Comparison of ENCODE assay signal across 8 mouse cellular contexts in the genomic region with DNA sequence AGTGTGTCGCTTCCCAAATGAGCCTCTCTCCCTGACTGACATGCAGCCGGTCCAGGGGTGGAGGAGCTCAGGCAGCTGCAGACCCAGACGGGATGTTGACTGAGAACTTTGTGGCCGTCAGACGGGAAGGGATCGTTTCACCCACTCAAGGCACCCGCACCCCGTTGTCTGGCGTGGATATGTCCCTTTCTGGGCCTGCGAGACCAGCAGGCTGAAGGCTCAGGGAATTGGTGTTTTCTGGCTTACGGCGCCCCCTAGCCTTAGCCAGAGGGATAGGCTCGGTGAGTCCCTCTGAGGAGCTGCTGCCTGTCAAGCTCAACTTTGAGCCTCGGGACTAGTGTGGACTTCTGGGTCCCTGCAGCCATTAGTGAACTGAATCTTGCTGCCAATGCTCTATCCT. TPM values are rescaled to one million over a fixed set of nuclear protein-coding genes. Genes with fewer than 3 reads are reported as not detected.
DNase-seq lines count a peak whose midpoint lies in the region; ATAC-seq and TF ChIP-seq lines count a peak whose summit lies in the region.

No protein-coding gene starts in this region.

- H3K36me3 ChIP-seq in heart, embryonic 14.5 days (ENCODE audit: control insufficient read depth, insufficient read depth, low read length), result no peaks in the 10 kb centered on the region
- H3K36me3 ChIP-seq in liver, embryonic 13.5 days, result no peaks in the 10 kb centered on the region
- H3K36me3 ChIP-seq in neural tube, embryonic 11.5 days (ENCODE audit: control insufficient read depth, insufficient read depth, low read length), result no peaks in the 10 kb centered on the region
- H3K36me3 ChIP-seq in stomach, postnatal 0 days (ENCODE audit: control insufficient read depth, insufficient read depth, low read length), result no peaks in the 10 kb centered on the region

- peaks cover 3% of the 10 kb centered on the region; the same call in 1 of the 2 replicates for H3K4me1 ChIP-seq in brown adipose tissue, adult 24 weeks (ENCODE audit: control insufficient read depth, insufficient read depth, insufficient read length, low read length)
- H3K4me1 ChIP-seq in heart, embryonic 14.5 days (ENCODE audit: control insufficient read depth in 2 of 2, insufficient read depth in 2 of 2, low read length in 2 of 2), result peaks cover 4 to 7% of the 10 kb centered on the region in 2 experiments; a peak in 2 of 4 replicates
- peaks cover 12% of the 10 kb centered on the region for H3K4me1 ChIP-seq in liver, embryonic 13.5 days (replicated peaks)
- peaks cover 4% of the 10 kb centered on the region; the same call in 1 of the 2 replicates for H3K4me1 ChIP-seq in neural tube, embryonic 11.5 days (ENCODE audit: control insufficient read depth, insufficient read depth, low read length)
- H3K4me1 ChIP-seq in stomach, postnatal 0 days (replicated peaks; ENCODE audit: control insufficient read depth, insufficient read depth), result no peaks in the 10 kb centered on the region

- WGBS in heart, embryonic 14.5 days, result 2% methylated on average over 14 of the region's 14 CpGs
- WGBS in liver, embryonic 13.5 days (ENCODE audit: insufficient replicate concordance), result 2% methylated on average over 14 of the region's 14 CpGs
- 2% methylated on average over 14 of the region's 14 CpGs for whole genome bisulfite sequencing in neural tube, embryonic 11.5 days
- WGBS in stomach, postnatal 0 days, result 7% methylated on average over 14 of the region's 14 CpGs

- H3K4me2 ChIP-seq in heart, embryonic 14.5 days (ENCODE audit: low read length), result peak overlapping the region; percentile 60
- peak overlapping the region; percentile 51 for H3K4me2 ChIP-seq in liver, embryonic 13.5 days
- H3K4me2 ChIP-seq in neural tube, embryonic 11.5 days (ENCODE audit: low read depth), result peak overlapping the region; percentile 39
- peak overlapping the region; percentile 29; the same call in 1 of the 2 replicates for H3K4me2 ChIP-seq in stomach, postnatal 0 days (replicated peaks; ENCODE audit: low read depth)

- peak; percentile 96 for TF ChIP-seq CTCF in stomach, postnatal 0 days (IDR thresholded peaks at IDR 0.05; ENCODE audit: low read depth)

- ATAC-seq in erythroid progenitor cell, adult 5-6 weeks (replicated peaks; ENCODE audit: low FRiP score, poor library complexity, severe bottlenecking), result peak; percentile 61
- ATAC-seq in heart, embryonic 14.5 days (ENCODE audit: insufficient number of reproducible peaks, insufficient read depth, low FRiP score, low read depth), result no peak
- ATAC-seq in liver, embryonic 13.5 days (ENCODE audit: low read depth), result peak; percentile 49; the same call in 1 of the 2 replicates
- peak; percentile 62; the same call in 1 of the 2 replicates for ATAC-seq in neural tube, embryonic 11.5 days (ENCODE audit: insufficient read depth, low FRiP score, low TSS enrichment)
- ATAC-seq in stomach, postnatal 0 days (ENCODE audit: low FRiP score, low TSS enrichment), result peak; percentile 63

- H3K27ac ChIP-seq in brown adipose tissue, adult 24 weeks (replicated peaks; ENCODE audit: low read depth, low read length), result no peak overlapping the region
- H3K27ac ChIP-seq in heart, embryonic 14.5 days (replicated peaks in 1 of 2; ENCODE audit: control insufficient read depth in 1 of 2, insufficient read depth in 1 of 2, low read depth in 2 of 2, low read length in 2 of 2), result no peak overlapping the region
- no peak overlapping the region for H3K27ac ChIP-seq in liver, embryonic 13.5 days
- H3K27ac ChIP-seq in neural tube, embryonic 11.5 days (ENCODE audit: low read depth, low read length), result peak overlapping the region; percentile 67
- no peak overlapping the region for H3K27ac ChIP-seq in stomach, postnatal 0 days (replicated peaks)

- no peaks in the 10 kb centered on the region for H3K9me3 ChIP-seq in heart, embryonic 14.5 days (ENCODE audit: control insufficient read depth, low read length)
- H3K9me3 ChIP-seq in liver, embryonic 13.5 days (replicated peaks), result no peaks in the 10 kb centered on the region
- H3K9me3 ChIP-seq in neural tube, embryonic 11.5 days (ENCODE audit: control insufficient read depth, low read length), result no peaks in the 10 kb centered on the region
- H3K9me3 ChIP-seq in stomach, postnatal 0 days (ENCODE audit: control insufficient read depth, low read length), result no peaks in the 10 kb centered on the region

- peak; percentile 49 to 50 for DNase-seq in B cell, adult 2 months
- peak; percentile 87 for DNase-seq in kidney, postnatal 14 days
- peak; percentile 46 for DNase-seq in liver, embryonic 13.5 days
- DNase-seq in neural tube, embryonic 11.5 days (ENCODE audit: low spot score), result peak; percentile 74
- peak; percentile 83 for DNase-seq in stomach, postnatal 0 days (ENCODE audit: low spot score)

- H3K4me3 ChIP-seq in brown adipose tissue, adult 24 weeks (ENCODE audit: insufficient read depth, low read depth, low read length), result 0 out of 2 replicates have a peak overlapping the region, but pooled peaks have one; percentile 6
- H3K4me3 ChIP-seq in heart, embryonic 14.5 days (ENCODE audit: control insufficient read depth in 1 of 2, insufficient read depth in 1 of 2, low read depth in 1 of 2, low read length in 2 of 2), result peak overlapping the region; percentile 4 to 16; a peak in 2 of 4 replicates
- no peak overlapping the region for H3K4me3 ChIP-seq in liver, embryonic 13.5 days (replicated peaks)
- peak overlapping the region; percentile 18; the same call in 1 of the 2 replicates for H3K4me3 ChIP-seq in neural tube, embryonic 11.5 days (ENCODE audit: low read depth, low read length)
- no peak overlapping the region for H3K4me3 ChIP-seq in stomach, postnatal 0 days (ENCODE audit: low read depth, low read length)

- TF ChIP-seq EP300 in stomach, postnatal 0 days (optimal IDR thresholded peaks at IDR 0.05), result no peak

- 0 out of 2 replicates have a peak overlapping the region, but pooled peaks have one; percentile 47 for H3K9ac ChIP-seq in heart, embryonic 14.5 days (ENCODE audit: low read length)
- no peak overlapping the region for H3K9ac ChIP-seq in liver, embryonic 13.5 days
- H3K9ac ChIP-seq in neural tube, embryonic 11.5 days (ENCODE audit: low read length), result peak overlapping the region; percentile 39
- no peak overlapping the region; the same call in 1 of the 2 replicates for H3K9ac ChIP-seq in stomach, postnatal 0 days (ENCODE audit: low read length)

- H3K27me3 ChIP-seq in heart, embryonic 14.5 days (ENCODE audit: control insufficient read depth, insufficient read depth, low read length), result no peaks in the 10 kb centered on the region; the same call in 1 of the 2 replicates
- peaks cover 58% of the 10 kb centered on the region for H3K27me3 ChIP-seq in liver, embryonic 13.5 days
- H3K27me3 ChIP-seq in neural tube, embryonic 11.5 days (ENCODE audit: control insufficient read depth, insufficient read depth, low read length), result no peaks in the 10 kb centered on the region
- H3K27me3 ChIP-seq in stomach, postnatal 0 days (ENCODE audit: control insufficient read depth, insufficient read depth, low read length), result no peaks in the 10 kb centered on the region

RNA-seq across cellular contexts. Expression of a gene that starts 4.1 kb away (rescaled TPM):
- polyA plus RNA-seq in brown adipose tissue, adult 24 weeks (2012; ENCODE audit: insufficient read depth, insufficient read length, missing spikeins), result 63.4 and 130 TPM in 2 replicates
- total RNA-seq in erythroid progenitor cell, adult 5-6 weeks (2015; ENCODE audit: low replicate concordance), result 0.72 TPM in 1 of 2 replicates, not detected in the other
- total RNA-seq in erythroid progenitor cell, adult 5-6 weeks (2017; ENCODE audit: low replicate concordance), result 0.64 TPM in 1 of 2 replicates, not detected in the other
- 91.0 and 92.7 TPM in 2 replicates for polyA plus RNA-seq in heart, embryonic 14.5 days (2014; fragmentation: Nextera tagmentation; extraction: Ambion mirVana)
- polyA plus RNA-seq in liver, embryonic 13.5 days (2015; fragmentation: Nextera tagmentation; extraction: Ambion mirVana), result 8.4 and 10.0 TPM in 2 replicates
- polyA plus RNA-seq in neural tube, embryonic 11.5 days (2014; fragmentation: Nextera tagmentation; extraction: Ambion mirVana), result 42.2 and 43.1 TPM in 2 replicates
- polyA plus RNA-seq in stomach, postnatal 0 days (2015; fragmentation: Nextera tagmentation; extraction: Ambion mirVana), result 33.0 and 33.9 TPM in 2 replicates

Comparison
In these comparisons a context has a peak if more than half of its experiments do, and no peak if none do; other contexts are left out.
1. H3K4me3 ChIP-seq: peak in brown adipose tissue, adult 24 weeks (single experiment), heart, embryonic 14.5 days (2 of 2) and neural tube, embryonic 11.5 days (single experiment); none in liver, embryonic 13.5 days (single experiment) and stomach, postnatal 0 days (single experiment).
2. H3K9ac ChIP-seq: peak in heart, embryonic 14.5 days (single experiment) and neural tube, embryonic 11.5 days (single experiment); none in liver, embryonic 13.5 days (single experiment) and stomach, postnatal 0 days (single experiment).
3. Peak in every context shown above with its lines, with median percentiles within 50 percentile points of each other: DNase-seq and H3K4me2 ChIP-seq.